Mouse (Mus musculus) urinary bladder, adult 2 months (tissue): ENCODE measurements at regions not wholly inside any gene's neighbourhood (a gene's known extent, or its start where the extent isn't known, plus 50 kb on each side); places are given as distances from the start of the nearest gene placed in this dataset.

Experiments
- DNase-seq: peaks from one replicate; pipeline ENCODE4 v3.0.0; 2022; ENCODE audit warnings: low spot score

DNA sequence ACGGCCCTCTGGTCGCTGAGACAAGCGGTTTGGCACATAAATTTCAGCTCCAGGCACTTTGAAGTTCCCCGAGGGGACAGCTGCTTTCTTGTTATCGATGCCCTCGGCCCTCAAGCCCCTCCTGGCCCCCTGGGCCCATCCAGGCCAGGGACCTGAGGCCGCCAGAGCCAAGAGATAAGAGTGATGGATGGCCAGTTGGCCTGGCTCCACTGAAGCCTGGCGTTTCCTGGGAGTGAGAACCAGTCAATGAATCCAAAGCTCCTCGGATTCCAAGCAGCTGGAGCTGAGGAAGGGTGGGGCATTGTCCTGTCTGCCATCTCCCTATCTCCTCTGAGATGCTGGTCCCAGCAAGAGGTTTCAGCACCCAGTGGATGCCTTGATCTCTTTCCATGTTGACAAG is 71.6 kb upstream of the Hand1 start:
- no peak for DNase-seq

- no peak for DNase-seq
Observed at GRCm38 (mm10) chr11:57899335-57899734, 66.7 kb upstream of the Hand1 start.

- DNase-seq = no peak
Observed at GRCm38 (mm10) chr11:57895497-57895896, 62.9 kb upstream of the Hand1 start.

GRCm38 (mm10) chr11:57882736-57883635 is 50.4 kb upstream of the Hand1 start:
- no peak for DNase-seq
